Mouse (Mus musculus) heart, postnatal 0 days (tissue): Measurements from ENCODE around the gene Tbc1d4.

Experiments used
- CTCF ChIP-seq: IDR thresholded peaks from 2 replicates; pipeline ENCODE4 v1.5.1; 2016; ENCODE audit warnings: antibody characterized with exemption, control low read depth, low read depth
- EP300 ChIP-seq: IDR thresholded peaks from 2 replicates; pipeline ENCODE4 v1.6.1; 2016; ENCODE audit warnings: antibody characterized with exemption, low read depth

GRCm38 (mm10) chr14:101482270-101482669, 126.7 kb downstream of the Tbc1d4 start:
- TF ChIP-seq EP300 (no peak), CTCF (peak; percentile 70)
